Mouse (Mus musculus) testis, adult 2 months (tissue): ENCODE results near the gene Hmgb4. TPM values are rescaled to one million over a fixed set of nuclear protein-coding genes. Genes with fewer than 3 reads are reported as not detected.

ENCODE experiments used
- H3K27ac ChIP-seq: fragments of 200-500 bp; 2 replicates; pipeline ENCODE4 v1.5.1; 2012; ENCODE audit warnings: low read depth, low read length; ENCODE audit not compliant: control insufficient read depth, insufficient read depth
- H3K27me3 ChIP-seq: fragments of 200-500 bp; 2 replicates; pipeline ENCODE4 v1.6.1; 2012; ENCODE audit warnings: mild to moderate bottlenecking, low read length, moderate library complexity; ENCODE audit not compliant: control insufficient read depth, insufficient read depth
- H3K36me3 ChIP-seq: fragments of 200-500 bp; 2 replicates; pipeline ENCODE4 v1.6.1; 2012; ENCODE audit warnings: mild to moderate bottlenecking, low read length; ENCODE audit not compliant: control insufficient read depth, insufficient read depth
- H3K4me1 ChIP-seq: fragments of 200-500 bp; 2 replicates; pipeline ENCODE4 v1.6.1; 2012; ENCODE audit warnings: low read length; ENCODE audit not compliant: control insufficient read depth, insufficient read depth
- H3K4me3 ChIP-seq: fragments of 200-500 bp; 2 replicates; pipeline ENCODE4 v1.5.1; 2012; ENCODE audit warnings: low read depth, mild to moderate bottlenecking, low read length, moderate library complexity, mixed read lengths; ENCODE audit not compliant: control insufficient read depth
- CTCF ChIP-seq: fragments of 200-500 bp; IDR thresholded peaks from 2 replicates; pipeline ENCODE4 v1.5.1; 2012; ENCODE audit warnings: low read depth, mild to moderate bottlenecking, inconsistent platforms, low read length, moderate library complexity; ENCODE audit not compliant: control insufficient read depth, insufficient read depth, insufficient replicate concordance
- POLR2A ChIP-seq: fragments of 200-500 bp; IDR thresholded peaks from 2 replicates; pipeline ENCODE4 v1.6.1; 2012; ENCODE audit warnings: low read depth, mild to moderate bottlenecking, inconsistent platforms, low read length, moderate library complexity; ENCODE audit not compliant: control insufficient read depth
- polyA plus RNA-seq: library from polyadenylated mRNA; depleted of rRNA; stranded (reverse); fragments of >200 nt; gene quantifications from 2 replicates; pipeline ENCODE4 v1.2.3, GENCODE M21; 2012; rRNA removed

Gene Hmgb4
- polyA plus RNA-seq: 454 and 514 TPM in 2 replicates

DNA sequence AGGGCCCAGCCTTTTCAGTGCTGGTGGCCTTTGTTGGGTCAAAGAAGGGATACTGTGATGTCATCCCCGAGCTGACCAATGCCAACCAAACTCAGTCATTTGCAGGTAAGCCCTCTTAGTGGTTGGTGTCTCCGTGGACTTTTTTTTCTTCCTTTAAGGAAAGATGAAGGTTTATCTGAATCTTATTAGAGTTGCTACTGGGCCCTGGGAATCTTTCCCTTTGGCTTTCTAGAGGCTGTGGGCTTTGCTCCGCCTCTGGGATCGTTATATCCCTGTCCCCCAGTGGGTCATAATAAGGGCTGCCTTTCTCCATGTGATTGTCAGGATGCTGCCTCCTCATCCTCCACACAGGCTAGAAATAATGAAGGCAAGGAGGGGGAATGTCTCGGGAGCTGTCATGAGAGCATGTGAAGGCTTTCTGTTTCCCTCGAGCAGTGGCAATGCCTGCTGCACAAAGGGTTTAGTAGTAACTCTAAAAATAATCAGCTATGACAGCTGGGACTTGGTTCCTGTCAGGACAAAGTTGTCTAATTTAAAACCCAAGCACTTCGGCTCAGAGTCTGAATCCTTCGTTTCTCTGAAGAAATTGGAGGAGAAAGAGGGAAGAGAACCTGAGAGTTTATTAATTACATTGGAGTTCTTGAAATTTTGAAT is at the start of gene Hmgb4:
Hmgb4 (minus strand) TSS at position 51 of the 654 bp plus-strand sequence.
- H3K4me1 ChIP-seq: no peaks in the 10 kb centered on the region
- peak within 1 kb of the TSS; percentile 60; the same call in 1 of the 2 replicates for H3K27ac ChIP-seq
- peak within 1 kb of the TSS; percentile 85 for H3K4me3 ChIP-seq
- no peaks in the 10 kb centered on the region for H3K36me3 ChIP-seq
- no peak for TF ChIP-seq CTCF
- TF ChIP-seq POLR2A: no peak
- H3K27me3 ChIP-seq: no peaks in the 10 kb centered on the region

DNA sequence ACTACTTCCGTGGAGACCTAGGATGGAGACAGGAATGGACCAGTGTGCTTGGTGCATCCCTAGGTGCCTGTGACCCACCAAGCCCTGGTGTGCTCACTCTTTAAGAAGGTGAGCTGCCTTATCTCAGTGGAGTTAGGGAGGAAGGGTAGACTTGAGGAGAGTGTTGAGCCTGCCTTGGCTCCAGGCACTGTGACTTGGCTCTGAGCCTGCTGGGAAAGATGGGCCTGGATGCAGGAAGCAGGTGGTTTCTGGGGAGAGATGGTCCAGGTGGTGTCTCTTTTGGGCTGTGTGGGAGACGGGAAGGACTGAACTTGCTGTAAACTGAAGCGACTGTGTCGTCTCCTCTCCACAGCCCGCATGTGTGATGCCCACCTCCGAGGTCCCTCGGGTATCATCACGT is 45.3 kb upstream of the Hmgb4 start:
- Histone ChIP-seq H3K36me3 (no peaks in the 10 kb centered on the region), H3K4me3 (no peak overlapping the region), H3K27ac (no peak overlapping the region), H3K27me3 (no peaks in the 10 kb centered on the region), H3K4me1 (no peaks in the 10 kb centered on the region)
- TF ChIP-seq POLR2A (no peak), CTCF (no peak)

DNA sequence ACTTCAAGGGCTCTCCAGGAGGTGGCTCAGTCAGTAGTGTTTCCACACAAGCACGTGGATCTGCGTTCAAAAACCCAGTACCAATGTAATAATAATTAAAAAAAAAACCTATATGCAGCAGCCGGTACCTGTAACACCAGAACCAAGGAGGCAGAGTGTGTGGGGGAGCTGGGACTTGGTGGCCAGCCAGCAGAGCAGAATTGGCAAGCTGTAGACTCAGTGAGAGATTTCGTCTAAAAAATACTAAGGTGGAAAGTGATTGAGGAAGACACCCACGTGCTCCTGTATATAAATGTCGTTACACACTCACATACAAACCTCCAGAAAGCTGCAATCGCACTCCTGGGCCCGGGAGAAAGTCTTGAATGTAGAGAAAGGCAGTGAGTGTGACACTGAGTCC is 43.3 kb upstream of the Hmgb4 start:
- no peak overlapping the region for H3K4me3 ChIP-seq
- no peaks in the 10 kb centered on the region for H3K4me1 ChIP-seq
- no peaks in the 10 kb centered on the region for H3K27me3 ChIP-seq
- TF ChIP-seq CTCF: no peak
- TF ChIP-seq POLR2A: no peak
- no peak overlapping the region for H3K27ac ChIP-seq
- no peaks in the 10 kb centered on the region for H3K36me3 ChIP-seq

DNA sequence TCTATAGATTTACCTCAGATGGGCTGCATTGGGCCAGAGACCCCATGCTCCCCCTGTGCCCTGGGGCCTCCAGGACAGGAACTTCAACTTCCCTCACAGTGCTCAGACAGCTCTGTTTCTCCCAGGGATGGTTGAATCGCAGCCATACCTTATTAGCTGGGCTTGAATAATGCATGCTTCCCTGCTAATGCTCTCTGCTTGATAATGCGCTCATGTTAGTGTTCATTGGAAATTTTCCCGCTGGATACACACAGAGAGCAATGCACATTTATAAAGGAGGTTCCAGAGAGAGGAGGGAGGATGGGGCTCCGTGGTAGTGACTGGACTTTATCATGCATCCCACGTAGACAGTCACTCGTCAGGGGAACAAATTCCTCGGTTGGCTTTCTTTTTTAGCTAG is 27.3 kb upstream of the Hmgb4 start:
- Histone ChIP-seq H3K4me3 (no peak overlapping the region), H3K27me3 (no peaks in the 10 kb centered on the region), H3K4me1 (no peaks in the 10 kb centered on the region), H3K36me3 (no peaks in the 10 kb centered on the region), H3K27ac (no peak overlapping the region)
- TF ChIP-seq CTCF: no peak
- no peak for TF ChIP-seq POLR2A

DNA sequence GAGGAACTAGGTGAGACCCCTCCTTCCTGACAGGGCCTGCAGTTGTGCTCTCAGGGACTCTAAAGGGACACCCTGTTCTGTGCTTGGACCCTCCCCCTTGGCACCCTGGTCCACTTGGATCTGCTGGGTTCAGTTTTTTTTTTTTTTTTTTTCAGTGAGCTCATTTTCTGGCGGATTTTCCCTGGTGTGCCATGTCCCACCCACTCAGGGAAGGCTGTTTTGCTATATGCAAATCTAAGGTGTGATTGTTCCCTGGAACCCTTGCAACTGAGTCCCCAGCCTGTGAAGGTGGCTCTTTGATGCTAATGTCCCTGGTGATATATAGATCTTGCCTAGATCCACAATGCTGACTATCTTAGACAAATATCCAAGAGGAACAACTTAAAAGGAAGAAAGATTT is 24.3 kb upstream of the Hmgb4 start:
- no peaks in the 10 kb centered on the region for H3K36me3 ChIP-seq
- no peak overlapping the region for H3K27ac ChIP-seq
- H3K27me3 ChIP-seq: no peaks in the 10 kb centered on the region
- TF ChIP-seq POLR2A (no peak), CTCF (no peak)
- no peaks in the 10 kb centered on the region for H3K4me1 ChIP-seq
- no peak overlapping the region for H3K4me3 ChIP-seq

DNA sequence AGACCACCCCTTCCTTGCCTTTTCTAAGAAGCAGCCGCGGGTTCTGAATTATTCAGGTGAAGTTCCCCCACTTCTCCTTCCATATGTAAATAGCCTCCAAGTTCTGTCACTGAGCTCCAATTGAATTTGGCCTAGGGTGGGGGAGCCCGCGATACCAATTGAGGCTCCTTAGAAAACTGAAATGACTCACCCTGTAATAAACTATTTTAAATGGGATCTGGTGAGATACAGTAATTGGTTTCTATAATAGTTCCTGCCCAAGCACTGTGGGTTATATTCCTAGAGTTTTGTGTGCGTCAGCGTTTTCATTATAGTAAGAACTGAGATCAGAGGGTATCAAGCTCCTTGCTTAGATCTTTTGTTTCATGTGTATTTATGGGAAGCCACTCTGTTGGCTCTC is 14.8 kb upstream of the Hmgb4 start:
- no peak overlapping the region for H3K27ac ChIP-seq
- TF ChIP-seq POLR2A (no peak), CTCF (no peak)
- H3K4me3 ChIP-seq: no peak overlapping the region
- H3K27me3 ChIP-seq: no peaks in the 10 kb centered on the region
- no peaks in the 10 kb centered on the region for H3K36me3 ChIP-seq
- no peaks in the 10 kb centered on the region; the same call in 1 of the 2 replicates for H3K4me1 ChIP-seq

DNA sequence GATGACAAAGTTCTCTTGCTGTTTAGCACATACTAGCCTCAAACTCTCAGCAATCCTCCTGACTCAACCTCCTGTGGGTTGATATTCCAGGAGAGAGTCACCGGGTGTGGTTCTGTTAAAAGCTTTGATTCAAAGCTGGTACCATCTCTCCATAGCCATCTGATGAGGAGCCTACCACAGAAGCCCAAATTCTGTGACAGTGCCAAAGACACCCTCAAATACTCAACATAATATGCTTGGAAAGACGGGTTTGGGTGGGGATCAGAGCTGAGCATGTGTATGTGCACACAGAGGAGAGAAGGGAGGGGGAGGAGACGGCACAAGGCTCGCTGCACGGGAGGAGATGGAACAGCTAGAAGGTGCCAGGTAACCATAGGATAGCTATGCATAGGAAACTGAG is 14.4 kb upstream of the Hmgb4 start:
- Histone ChIP-seq H3K27me3 (no peaks in the 10 kb centered on the region), H3K4me1 (no peaks in the 10 kb centered on the region; the same call in 1 of the 2 replicates), H3K4me3 (no peak overlapping the region), H3K36me3 (no peaks in the 10 kb centered on the region), H3K27ac (no peak overlapping the region)
- no peak for TF ChIP-seq CTCF
- no peak for TF ChIP-seq POLR2A
